Mouse (Mus musculus): ENCODE data around the gene Gm17387.

GRCm38 (mm10) chr7:141056976-141057375, 28.0 kb downstream of the Gm17387 start:
- no peak for TF ChIP-seq POLR2A (IDR thresholded peaks at IDR 0.05; ENCODE audit: extremely low read depth, insufficient read depth, low read length)
- TF ChIP-seq CTCF (IDR thresholded peaks at IDR 0.05; ENCODE audit: low read depth, low read length), result no peak

Measured in liver, adult 2 months (tissue).